Mouse (Mus musculus): ENCODE data around the gene Zfp781.
"Not testable (repeated sequence)": the region's sequence is repeated elsewhere in the genome, so short reads cannot be mapped to it uniquely, and the experiment has no call there.

Gene Zfp781

DNA sequence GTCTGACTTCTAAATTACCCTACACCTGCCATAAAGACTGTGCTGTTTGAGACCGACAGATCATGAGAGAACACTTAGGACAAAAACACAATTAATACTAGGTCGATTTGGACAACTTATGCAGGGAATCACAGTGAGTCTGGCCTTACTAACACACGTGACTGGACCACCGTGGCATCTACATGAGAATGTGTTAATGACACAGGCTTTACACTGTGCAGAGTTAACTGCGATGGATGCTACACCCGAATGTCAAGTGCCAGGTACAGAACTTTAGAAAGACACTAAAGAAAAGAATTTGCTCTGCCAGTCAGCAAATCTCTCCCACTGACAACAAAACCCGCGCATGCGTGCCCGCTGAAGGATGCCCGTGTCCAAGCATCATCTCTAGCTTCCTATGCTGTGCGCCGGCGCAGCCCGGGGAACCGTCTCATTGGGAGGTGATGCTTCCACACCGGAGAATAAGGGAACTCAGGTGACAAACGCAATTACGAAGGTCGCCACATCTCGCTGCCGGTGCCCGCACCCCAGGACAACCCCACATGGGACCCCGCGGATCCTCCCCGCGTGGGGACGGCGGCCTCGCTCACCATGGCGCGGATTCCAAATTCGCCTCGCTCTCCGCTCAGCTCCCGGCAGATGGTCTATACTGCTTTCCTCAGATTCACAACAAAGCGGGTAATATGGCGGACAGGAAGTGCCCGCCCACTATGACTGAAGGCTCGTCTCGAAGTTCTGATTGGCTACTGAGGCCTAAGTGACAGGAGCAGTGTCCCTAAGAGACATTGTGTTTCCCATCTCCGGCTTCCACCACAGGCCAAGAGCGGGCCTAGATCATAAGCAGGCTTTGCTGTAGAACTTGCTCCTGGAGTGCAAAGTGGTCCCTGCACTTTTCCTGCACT, at the start of gene Zfp781:
TSS of gene Zfp781 (minus strand) at position 639 of the 902 bp plus-strand sequence.
- DNase-seq (ENCODE audit: low read depth, low spot score): not testable (repeated sequence)

DNA sequence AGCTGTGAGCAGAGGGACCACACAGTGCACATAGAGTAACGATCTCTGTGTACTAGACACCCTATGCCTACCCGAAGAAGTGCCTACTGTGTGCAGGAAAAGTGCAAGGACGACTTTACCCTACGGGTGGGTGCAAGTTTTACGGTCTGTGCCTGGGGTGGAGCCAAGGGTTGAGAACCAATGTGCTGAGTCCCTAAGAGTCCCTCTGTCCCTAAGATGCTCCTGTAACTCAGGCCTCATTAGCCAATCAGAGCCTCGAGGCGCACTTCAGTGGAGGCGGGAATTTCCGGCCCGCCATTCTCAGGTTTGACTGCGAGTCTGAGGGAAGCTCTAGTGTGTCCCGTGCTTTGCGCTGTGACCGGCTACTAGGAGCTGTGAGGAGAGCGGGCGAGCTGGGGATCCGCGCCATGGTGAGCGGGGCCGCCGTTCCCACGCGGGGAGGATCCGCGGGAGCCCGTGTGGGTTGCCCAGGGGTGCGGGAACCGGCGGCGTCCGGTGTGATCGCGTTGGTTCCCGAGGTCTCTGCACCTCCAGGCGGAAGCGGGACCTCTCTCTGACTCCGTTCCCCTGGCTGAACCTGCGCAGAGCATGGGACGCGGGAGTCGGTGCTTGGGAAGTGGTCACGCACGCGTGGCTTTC, 48.2 kb upstream of the Zfp781 start:
- DNase-seq (ENCODE audit: low read depth, low spot score): not testable (repeated sequence)

DNA sequence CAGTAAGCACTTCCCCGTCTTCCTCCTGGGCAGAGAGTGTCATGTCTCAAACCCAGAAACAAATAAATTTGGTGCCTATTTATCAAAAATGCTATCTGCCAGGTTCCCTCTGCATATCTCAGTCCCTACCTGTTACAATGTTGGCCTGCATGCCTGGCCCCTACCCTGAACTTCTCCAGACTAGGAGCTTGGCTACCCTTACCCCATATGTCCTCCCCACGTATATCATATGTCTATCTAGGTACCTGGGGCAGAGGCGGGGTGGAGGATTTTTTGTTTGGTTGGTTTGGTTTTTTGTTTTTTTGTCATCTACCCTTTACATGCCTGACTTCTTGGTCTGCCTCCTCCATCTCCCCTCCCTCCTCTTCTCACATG, 451 bp upstream of the Zfp781 start:
- DNase-seq (ENCODE audit: low read depth, low spot score): not testable (repeated sequence)

DNA sequence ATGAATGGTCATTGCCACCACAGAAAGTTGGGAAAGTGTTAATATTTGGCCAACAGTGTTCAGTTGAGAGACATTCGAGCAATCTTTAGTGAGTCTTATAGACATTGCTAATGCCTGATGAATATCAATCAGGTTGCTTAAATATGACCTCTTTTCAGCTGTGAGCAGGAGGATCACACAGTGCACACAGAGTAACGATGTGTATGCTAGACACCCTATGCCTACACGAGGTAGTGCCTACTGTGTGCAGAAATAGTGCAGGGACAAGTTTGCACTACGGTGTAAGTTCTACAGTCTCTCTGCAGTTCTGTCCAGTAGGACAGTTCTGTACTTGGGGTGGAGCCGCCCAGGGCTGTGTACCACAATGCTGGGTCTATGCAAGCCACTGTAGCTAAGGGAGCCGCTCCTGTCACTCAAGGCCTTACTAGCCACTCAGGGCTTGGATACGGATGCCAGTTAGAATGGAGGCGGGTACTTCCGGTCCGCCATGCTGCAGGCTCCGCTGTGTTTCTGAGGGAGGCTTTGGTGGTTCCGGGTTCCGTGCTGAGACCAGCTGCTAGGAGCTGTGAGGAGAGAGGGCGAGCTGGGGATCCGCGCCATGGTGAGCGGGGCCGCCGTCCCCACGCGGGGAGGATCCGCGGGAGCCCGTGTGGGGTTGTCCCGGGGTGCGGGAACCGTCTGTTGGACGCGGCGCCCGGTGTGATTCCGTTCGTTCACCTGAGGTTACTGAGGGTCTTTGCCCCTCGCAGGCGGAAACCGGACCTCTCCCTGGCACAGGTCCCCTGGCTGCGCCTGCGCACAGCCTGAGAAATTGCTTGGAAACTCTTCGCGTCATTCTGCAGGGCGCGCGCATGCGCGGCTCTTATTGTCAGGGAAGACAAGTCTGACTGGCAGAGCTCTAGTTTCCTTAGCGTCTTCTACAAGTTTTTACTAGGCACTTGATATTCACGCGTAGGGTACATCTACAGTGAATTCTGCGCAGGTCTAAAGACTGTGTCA, 66.6 kb downstream of the Zfp781 start, which contains the start of gene Gm32687:
TSS of gene Gm32687 (plus strand) at position 526 of the 999 bp plus-strand sequence.
- not testable (repeated sequence) for DNase-seq (ENCODE audit: low read depth, low spot score)
